Mouse (Mus musculus) liver, embryonic 14.5 days (tissue): ENCODE measurements at regions not wholly inside any gene's neighbourhood (a gene's known extent, or its start where the extent isn't known, plus 50 kb on each side); places are given as distances from the start of the nearest gene placed in this dataset.

Experiments used
- ATAC-seq: fragments of 200-750 bp; cut with Nextera tagmentation; 2 replicates; pipeline ENCODE4 v1.8.0; 2017; ENCODE audit warnings: moderate number of reproducible peaks, mild to moderate bottlenecking, moderate library complexity; ENCODE audit not compliant: insufficient read depth
- DNase-seq, 3 experiments: peaks; one replicate each; pipeline ENCODE4 v3.0.0-alpha.2; 2012 to 2013; ENCODE audit warnings: low read depth in 3 of 3, low spot score in 3 of 3
- H3K27ac ChIP-seq: fragments of 300-500 bp; sonication (generic); 2 replicates; pipeline ENCODE4 v1.5.1; 2014; ENCODE audit warnings: moderate library complexity, mild to moderate bottlenecking, control low read depth, inconsistent platforms
- H3K27me3 ChIP-seq: fragments of 300-500 bp; sonication (generic); 2 replicates; pipeline ENCODE4 v1.6.1; 2014; ENCODE audit warnings: mild to moderate bottlenecking, low read length, moderate library complexity; ENCODE audit not compliant: control insufficient read depth, insufficient read depth
- H3K36me3 ChIP-seq: fragments of 300-500 bp; sonication (generic); replicated peaks from 2 replicates; pipeline ENCODE4 v1.6.1; 2014; ENCODE audit warnings: low read depth; ENCODE audit not compliant: control insufficient read depth, insufficient read depth
- H3K4me1 ChIP-seq, 2 experiments: fragments of 200-500 bp in 1 of 2; fragments of 300-500 bp in 1 of 2; sonication (generic) in 1 of 2; replicated peaks; 2 replicates each; pipeline ENCODE4 v1.6.1; 2012 to 2014; ENCODE audit warnings: antibody characterized with exemption in 1 of 2, inconsistent platforms in 1 of 2, low read length in 1 of 2; ENCODE audit not compliant: control insufficient read depth in 2 of 2, insufficient read depth in 2 of 2
- H3K4me2 ChIP-seq: fragments of 300-500 bp; sonication (generic); 2 replicates; pipeline ENCODE4 v1.6.1; 2014; ENCODE audit warnings: low read depth, mild to moderate bottlenecking, control low read depth, moderate library complexity
- H3K4me3 ChIP-seq, 2 experiments: fragments of 200-500 bp in 1 of 2; fragments of 300-500 bp in 1 of 2; sonication (generic) in 1 of 2; 2 replicates each; pipeline ENCODE4 v1.5.1; 2012 to 2014; ENCODE audit warnings: low read depth in 2 of 2, low read length in 2 of 2, mild to moderate bottlenecking in 2 of 2, control low read depth in 1 of 2, inconsistent platforms in 1 of 2, moderate library complexity in 1 of 2; ENCODE audit not compliant: insufficient read depth in 1 of 2
- H3K9ac ChIP-seq: fragments of 300-500 bp; sonication (generic); replicated peaks from 2 replicates; pipeline ENCODE4 v1.6.1; 2014; ENCODE audit warnings: mild to moderate bottlenecking, control low read depth, moderate library complexity
- H3K9me3 ChIP-seq: fragments of 300-500 bp; sonication (generic); 2 replicates; pipeline ENCODE4 v1.6.1; 2016; ENCODE audit warnings: low read length, mixed read lengths; ENCODE audit not compliant: control insufficient read depth
- CTCF ChIP-seq: IDR thresholded peaks from 2 replicates; pipeline ENCODE4 v1.5.1; 2016; ENCODE audit warnings: antibody characterized with exemption, low read depth, control low read depth
- EP300 ChIP-seq: IDR thresholded peaks from 2 replicates; pipeline ENCODE4 v1.6.1; 2016; ENCODE audit warnings: antibody characterized with exemption, low read depth
- WGBS: fragments of 180-500 bp; shearing (Covaris S2); extraction: QIAGEN DNeasy Blood & Tissue Kit; methylation state at CpG from one replicate; pipeline ENCODE4 v1.1.7; 2014; ENCODE audit not compliant: insufficient replicate concordance; 5-methylcytosine and 5-hydroxymethylcytosine counted together

- Histone ChIP-seq H3K4me1 (no peaks in the 10 kb centered on the region), H3K36me3 (no peaks in the 10 kb centered on the region), H3K4me2 (no peak overlapping the region), H3K4me3 (no peak overlapping the region), H3K9me3 (no peaks in the 10 kb centered on the region), H3K27me3 (no peaks in the 10 kb centered on the region), H3K9ac (no peak overlapping the region), H3K27ac (no peak overlapping the region)
- ATAC-seq: no peak
- no peak for DNase-seq
- WGBS: 25% methylated on average over 6 of the region's 6 CpGs
- TF ChIP-seq CTCF (no peak), EP300 (no peak)
Observed at GRCm38 (mm10) chr1:90347032-90347431, 143.3 kb downstream of the Ackr3 start.

GRCm38 (mm10) chr1:90349611-90350010 is 145.8 kb downstream of the Ackr3 start:
- 42% methylated on average over 6 of the region's 6 CpGs for WGBS
- DNase-seq (no peak), ATAC-seq (no peak)
- H3K9ac ChIP-seq: no peak overlapping the region
- no peak overlapping the region for H3K27ac ChIP-seq
- H3K4me3 ChIP-seq: no peak overlapping the region
- H3K4me1 ChIP-seq: no peaks in the 10 kb centered on the region
- H3K36me3 ChIP-seq: no peaks in the 10 kb centered on the region
- H3K27me3 ChIP-seq: no peaks in the 10 kb centered on the region
- no peak for TF ChIP-seq CTCF
- TF ChIP-seq EP300: no peak
- H3K4me2 ChIP-seq: no peak overlapping the region
- no peaks in the 10 kb centered on the region for H3K9me3 ChIP-seq

GRCm38 (mm10) chr1:90353325-90353724 is 149.5 kb downstream of the Ackr3 start:
- Histone ChIP-seq H3K9me3 (no peaks in the 10 kb centered on the region), H3K27me3 (no peaks in the 10 kb centered on the region), H3K36me3 (no peaks in the 10 kb centered on the region), H3K4me2 (no peak overlapping the region), H3K4me3 (no peak overlapping the region), H3K4me1 (no peaks in the 10 kb centered on the region), H3K9ac (no peak overlapping the region), H3K27ac (no peak overlapping the region)
- TF ChIP-seq EP300 (no peak), CTCF (no peak)
- WGBS: 25% methylated on average over 7 of the region's 7 CpGs
- ATAC-seq (no peak), DNase-seq (no peak)

- Histone ChIP-seq H3K36me3 (no peaks in the 10 kb centered on the region), H3K9me3 (no peaks in the 10 kb centered on the region), H3K27me3 (no peaks in the 10 kb centered on the region), H3K4me3 (no peak overlapping the region), H3K9ac (no peak overlapping the region), H3K4me1 (no peaks in the 10 kb centered on the region), H3K4me2 (no peak overlapping the region), H3K27ac (no peak overlapping the region)
- TF ChIP-seq CTCF (no peak), EP300 (no peak)
- ATAC-seq (no peak), DNase-seq (no peak)
- 66% methylated on average over 3 of the region's 3 CpGs for WGBS
Observed at GRCm38 (mm10) chr1:90356567-90356966, 152.8 kb downstream of the Ackr3 start.

- H3K4me3 ChIP-seq: no peak overlapping the region
- TF ChIP-seq CTCF (no peak), EP300 (no peak)
- DNase-seq: no peak
Observed at GRCm38 (mm10) chr1:90357391-90357790, 153.6 kb downstream of the Ackr3 start.

More at GRCm38 (mm10) chr1:90357391-90357790, 153.6 kb downstream of the Ackr3 start:
- H3K27me3 ChIP-seq: no peaks in the 10 kb centered on the region
- H3K9ac ChIP-seq: no peak overlapping the region
- H3K9me3 ChIP-seq: no peaks in the 10 kb centered on the region
- no peak overlapping the region for H3K27ac ChIP-seq
- no peak overlapping the region for H3K4me2 ChIP-seq
- no peaks in the 10 kb centered on the region for H3K36me3 ChIP-seq
- no peaks in the 10 kb centered on the region for H3K4me1 ChIP-seq
- no peak for ATAC-seq
